Mouse (Mus musculus) gastrocnemius, postnatal 25 days (tissue): Measurements from ENCODE around the gene Stard3. TPM values are rescaled to one million over a fixed set of nuclear protein-coding genes. Genes with fewer than 3 reads are reported as not detected.
A peak's percentile ranks its signal among the peaks of the same experiment; 100 is the strongest.

ENCODE experiments used
- DNase-seq: peaks from one replicate; pipeline ENCODE4 v3.0.0; 2022
- total RNA-seq, 2 experiments: library from RNA; stranded (reverse); gene quantifications; 1 replicate in 1 of 2; 2 replicates in 1 of 2; pipeline ENCODE4 v1.2.3; 2021

Gene Stard3
- total RNA-seq, 2 experiments from 2014 or later: 9.6 to 11.8 TPM

- DNase-seq: peak; percentile 88
Measured at GRCm38 (mm10) chr11:98400161-98400726, 42.1 kb downstream of the Stard3 start, which contains the start of gene Pgap3. TSS of gene Pgap3 (minus strand) at chr11:98400490.

DNA sequence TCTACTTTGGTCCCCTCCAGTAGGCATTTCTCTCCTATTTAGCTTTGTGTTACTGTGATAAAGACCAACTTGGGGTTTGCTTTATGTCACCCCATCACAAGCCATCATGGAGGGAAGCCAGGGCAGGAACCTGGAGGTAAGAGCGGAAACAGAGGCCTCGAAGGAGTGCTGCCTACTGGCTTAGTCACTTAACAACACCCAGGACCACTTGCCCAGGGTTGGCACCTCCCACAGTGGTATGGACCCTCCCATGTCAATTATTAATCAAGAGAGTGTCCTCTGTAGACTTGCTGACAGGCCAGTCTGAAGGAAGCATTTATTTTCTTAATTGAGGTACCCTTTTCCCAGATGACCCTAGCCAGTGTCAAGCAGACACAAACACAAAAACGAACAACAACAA lies 42.6 kb downstream of the Stard3 start:
- no peak for DNase-seq

- no peak for DNase-seq
Measured at GRCm38 (mm10) chr11:98406621-98407020, 48.5 kb downstream of the Stard3 start.

DNA sequence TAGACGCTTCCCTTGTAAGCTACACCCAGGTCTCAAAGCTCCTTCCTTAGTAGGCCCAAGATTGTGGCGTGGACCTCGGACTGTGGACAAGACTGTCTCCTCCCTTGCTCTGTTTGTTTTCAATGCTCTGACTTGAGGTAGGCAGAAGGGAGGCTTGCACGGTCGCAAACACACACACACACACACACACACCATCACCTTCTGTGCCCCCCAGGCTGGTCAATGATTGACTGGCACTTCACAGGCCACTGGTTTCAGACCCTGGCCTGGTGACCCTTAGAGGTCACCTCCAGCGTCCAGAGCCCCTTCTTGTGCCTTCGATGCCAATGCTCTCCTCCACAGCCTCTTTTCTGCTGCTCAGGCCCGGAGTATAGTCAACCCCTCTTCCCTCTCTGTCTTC lies 50.7 kb downstream of the Stard3 start:
- no peak for DNase-seq

DNA sequence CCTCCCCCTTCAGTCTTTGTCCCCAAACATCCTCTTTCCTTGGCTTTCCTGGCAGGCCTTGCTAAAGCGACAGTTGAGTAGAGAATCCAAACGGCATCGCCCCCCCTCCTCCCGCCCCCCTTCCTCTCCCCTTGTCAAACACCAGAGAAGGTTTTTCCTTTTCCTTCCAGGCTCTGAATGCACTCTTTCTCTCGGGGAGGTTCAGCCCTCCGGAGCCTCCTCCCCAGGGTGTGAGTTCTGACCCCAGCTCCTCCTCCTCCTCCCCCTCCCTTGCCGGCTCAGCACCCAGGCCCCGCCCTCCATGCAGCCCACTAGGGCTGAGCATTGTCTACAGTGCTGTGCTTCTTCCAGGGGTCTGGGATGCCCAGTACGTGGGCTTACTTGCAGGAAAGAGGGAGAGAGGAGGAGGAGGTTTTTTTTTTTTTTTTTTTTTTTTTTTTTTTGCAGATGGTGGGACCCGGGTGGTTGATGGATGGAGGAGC lies 51.2 kb downstream of the Stard3 start:
- no peak for DNase-seq

GRCm38 (mm10) chr11:98412273-98412796 lies 54.2 kb downstream of the Stard3 start, which contains the start of gene Erbb2:
TSS of gene Erbb2 (plus strand) at chr11:98412470.
- DNase-seq: peak; percentile 76

- DNase-seq: no peak
Measured at GRCm38 (mm10) chr11:98412797-98413301, 54.7 kb downstream of the Stard3 start.

- no peak for DNase-seq
Measured at GRCm38 (mm10) chr11:98413731-98414130, 55.6 kb downstream of the Stard3 start.

DNA sequence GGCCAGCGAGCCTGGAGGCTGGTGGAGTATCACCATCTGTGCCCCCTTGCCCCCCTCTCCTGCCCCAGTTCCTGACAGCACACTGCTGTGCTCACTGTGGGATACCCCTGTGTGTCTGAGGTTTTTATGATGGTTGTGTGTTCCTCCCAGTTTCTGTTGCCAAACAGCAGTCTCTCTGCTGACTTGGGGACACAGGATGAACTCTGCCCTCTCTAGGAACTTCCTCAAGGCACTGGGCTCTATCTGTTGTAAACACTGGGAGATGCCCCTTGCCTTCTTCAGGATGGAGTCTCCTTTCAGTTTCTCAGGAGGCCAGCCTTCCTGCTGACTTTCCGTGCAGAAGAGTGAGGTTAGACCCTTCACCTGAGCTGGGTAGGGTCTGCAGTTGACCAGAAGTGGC lies 56.0 kb downstream of the Stard3 start:
- no peak for DNase-seq

GRCm38 (mm10) chr11:98417074-98417473 lies 58.9 kb downstream of the Stard3 start:
- DNase-seq: no peak

GRCm38 (mm10) chr11:98418273-98418672 lies 60.1 kb downstream of the Stard3 start:
- DNase-seq: no peak

DNA sequence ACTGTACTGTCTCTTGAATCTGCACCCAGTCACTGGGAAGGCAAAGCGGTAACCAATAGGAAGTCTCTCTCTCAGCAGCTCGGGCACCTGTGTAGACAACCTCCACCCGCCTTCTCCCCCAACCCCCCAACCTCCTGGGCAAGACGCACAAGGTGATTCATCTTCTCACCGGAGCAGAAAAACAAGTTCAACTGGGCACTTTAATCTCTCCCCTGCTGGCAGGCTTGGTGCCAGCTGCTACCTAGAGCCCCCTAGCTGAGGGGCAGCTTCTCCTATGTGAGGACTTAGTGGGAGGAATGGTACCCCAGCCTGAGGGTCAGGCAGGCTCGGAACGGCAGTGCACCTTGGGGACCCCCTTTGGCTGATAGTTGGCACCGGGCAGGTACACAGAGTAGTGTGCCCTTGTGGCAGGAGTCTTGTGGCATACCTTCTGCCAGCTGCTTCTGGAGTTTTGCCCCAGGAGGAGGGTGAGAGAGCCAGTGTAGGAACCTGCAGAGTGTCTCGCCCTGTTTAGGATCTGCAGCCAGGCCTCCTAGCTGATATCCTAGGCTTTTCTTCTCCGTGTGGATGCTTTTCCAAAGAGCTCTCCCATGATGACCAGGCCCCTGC lies 60.9 kb downstream of the Stard3 start:
- no peak for DNase-seq

DNA sequence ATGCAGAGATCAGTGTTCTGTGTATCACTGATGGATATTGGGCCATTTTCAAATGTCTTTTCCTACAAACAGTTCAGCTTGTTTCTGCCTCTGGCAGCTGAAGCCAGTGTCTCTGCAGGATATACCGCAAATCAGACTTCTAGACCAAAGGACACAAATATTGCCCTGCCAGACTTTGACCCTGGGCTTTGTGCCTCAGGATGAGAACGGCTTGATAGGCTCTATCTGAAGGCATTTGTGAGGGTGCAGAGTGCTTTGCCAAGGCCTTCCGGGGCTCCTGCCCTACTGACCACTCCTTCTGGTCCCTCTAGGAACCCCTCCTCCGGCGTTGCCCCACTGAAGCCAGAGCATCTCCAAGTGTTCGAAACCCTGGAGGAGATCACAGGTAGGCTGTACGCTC lies 68.4 kb downstream of the Stard3 start:
- no peak for DNase-seq

DNA sequence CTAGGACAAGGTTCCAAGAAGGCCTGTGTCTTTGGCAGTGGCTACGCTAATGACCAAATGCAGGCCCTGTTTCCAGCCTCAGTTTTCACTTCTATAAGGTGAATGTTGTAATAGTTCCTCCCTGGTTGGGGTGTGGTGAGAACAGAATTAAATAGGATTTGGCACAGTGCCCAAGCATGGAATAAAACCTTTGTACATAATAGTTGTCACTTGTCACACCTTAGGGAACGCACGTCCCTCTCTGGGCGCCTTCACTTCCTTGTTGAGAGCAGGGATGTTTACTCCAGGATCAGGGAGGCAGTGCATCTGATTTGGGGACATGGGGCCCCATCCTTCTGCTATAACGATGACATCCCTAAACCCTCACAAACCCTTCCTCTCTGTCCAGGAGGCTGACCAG lies 70.3 kb downstream of the Stard3 start:
- DNase-seq: no peak

Other genes starting within 250 kb of the Stard3 start
- gene Fbxl20, start 208.0 kb upstream of the Stard3 start, total RNA-seq: 10 to 100 TPM; 10.3 to 11.1 TPM
- 10 to 100 TPM; 21.2 to 23.1 TPM for gene Med1, start 165.1 kb upstream of the Stard3 start, total RNA-seq
- gene Cdk12, start 155.3 kb upstream of the Stard3 start, total RNA-seq: 10 to 100 TPM; 13.0 to 14.0 TPM
- gene Neurod2, start 28.7 kb upstream of the Stard3 start, total RNA-seq: not detected
- gene Ppp1r1b, start 10.0 kb upstream of the Stard3 start, total RNA-seq: under 1 TPM in 1 of 2 experiments, not detected in 1; 0.35 TPM
- gene Tcap, start 25.4 kb downstream of the Stard3 start, total RNA-seq: 1,000 to 10,000 TPM; 2,256 to 3,626 TPM
- gene Pnmt, start 28.1 kb downstream of the Stard3 start, total RNA-seq: 1 to 10 TPM in 1 of 2 experiments, under 1 TPM in 1; 0.87 to 2.9 TPM
- gene Pgap3, start 42.1 kb downstream of the Stard3 start, total RNA-seq: 1 to 10 TPM; 1.9 to 2.1 TPM
- 1 to 10 TPM; 2.0 to 2.3 TPM for gene Erbb2, start 54.1 kb downstream of the Stard3 start, total RNA-seq
- gene Mien1, start 80.6 kb downstream of the Stard3 start, total RNA-seq: 10 to 100 TPM; 31.7 to 35.5 TPM
- gene Grb7, start 88.0 kb downstream of the Stard3 start, total RNA-seq: under 1 TPM in 1 of 2 experiments, not detected in 1; 0.16 TPM
- gene Ikzf3, start 187.7 kb downstream of the Stard3 start, total RNA-seq: under 1 TPM in 1 of 2 experiments, not detected in 1; 0.15 TPM
- not detected for gene Zpbp2, start 192.7 kb downstream of the Stard3 start, total RNA-seq
- 10 to 100 TPM; 19.9 to 28.2 TPM for gene Ormdl3, start 229.0 kb downstream of the Stard3 start, total RNA-seq
- not detected for gene Lrrc3c, start 239.9 kb downstream of the Stard3 start, total RNA-seq